Mouse (Mus musculus): ENCODE measurements around the gene Lrrc66. TPM values are rescaled to one million over a fixed set of nuclear protein-coding genes. Genes with fewer than 3 reads are reported as not detected.
"Not testable (repeated sequence)": the region's sequence is repeated elsewhere in the genome, so short reads cannot be mapped to it uniquely, and the experiment has no call there.

The Lrrc66 gene
- polyA plus RNA-seq, 1 experiment from 2014 or later, result not detected

DNA sequence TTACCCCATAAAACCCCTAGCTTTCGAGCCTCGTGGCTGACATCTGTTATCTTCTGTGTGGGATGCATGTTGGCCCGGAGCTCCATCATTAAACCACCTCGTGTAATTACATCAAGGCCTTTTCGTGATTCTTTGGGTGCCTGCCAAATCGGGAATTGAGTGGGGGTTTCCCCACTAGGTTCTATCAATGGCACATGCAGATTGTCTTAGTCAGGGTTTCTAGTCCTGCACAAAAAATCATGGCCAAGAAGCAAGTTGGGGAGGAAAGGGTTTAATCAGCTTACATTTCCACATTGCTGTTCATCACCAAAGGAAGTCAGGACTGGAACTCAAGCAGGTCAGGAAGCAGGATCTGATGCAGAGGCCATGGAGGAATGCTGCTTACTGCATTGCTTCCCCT, 48.3 kb downstream of the Lrrc66 start:
- H3K9ac ChIP-seq (ENCODE audit: low read length); H3K4me2 ChIP-seq (ENCODE audit: low read depth); DNase-seq (ENCODE audit: low spot score); H3K9me3 ChIP-seq (ENCODE audit: control insufficient read depth, low read length); H3K4me1 ChIP-seq (ENCODE audit: control insufficient read depth, insufficient read depth, low read length); H3K4me3 ChIP-seq (ENCODE audit: low read depth, low read length); H3K36me3 ChIP-seq (ENCODE audit: control insufficient read depth, insufficient read depth, low read length); H3K27ac ChIP-seq (ENCODE audit: low read depth, low read length); H3K27me3 ChIP-seq (ENCODE audit: control insufficient read depth, insufficient read depth, low read length); ATAC-seq (ENCODE audit: insufficient read depth, low FRiP score, low TSS enrichment): not testable (repeated sequence)
- 92% methylated on average over 6 of the region's 6 CpGs for WGBS

- H3K27ac ChIP-seq (ENCODE audit: low read depth, low read length), result no peak overlapping the region
- H3K36me3 ChIP-seq (ENCODE audit: control insufficient read depth, insufficient read depth, low read length), result no peaks in the 10 kb centered on the region
- 82% methylated on average over 3 of the region's 3 CpGs for WGBS
- H3K9me3 ChIP-seq (ENCODE audit: control insufficient read depth, low read length), result no peaks in the 10 kb centered on the region
- ATAC-seq (ENCODE audit: insufficient read depth, low FRiP score, low TSS enrichment) (no peak), DNase-seq (ENCODE audit: low spot score) (no peak)
- H3K4me2 ChIP-seq (ENCODE audit: low read depth), result no peak overlapping the region
- no peaks in the 10 kb centered on the region for H3K4me1 ChIP-seq (ENCODE audit: control insufficient read depth, insufficient read depth, low read length)
- H3K4me3 ChIP-seq (ENCODE audit: low read depth, low read length), result no peak overlapping the region
- no peaks in the 10 kb centered on the region for H3K27me3 ChIP-seq (ENCODE audit: control insufficient read depth, insufficient read depth, low read length)
- no peak overlapping the region for H3K9ac ChIP-seq (ENCODE audit: low read length)
Observed at GRCm38 (mm10) chr5:73578131-73578530, 54.2 kb downstream of the Lrrc66 start.

DNA sequence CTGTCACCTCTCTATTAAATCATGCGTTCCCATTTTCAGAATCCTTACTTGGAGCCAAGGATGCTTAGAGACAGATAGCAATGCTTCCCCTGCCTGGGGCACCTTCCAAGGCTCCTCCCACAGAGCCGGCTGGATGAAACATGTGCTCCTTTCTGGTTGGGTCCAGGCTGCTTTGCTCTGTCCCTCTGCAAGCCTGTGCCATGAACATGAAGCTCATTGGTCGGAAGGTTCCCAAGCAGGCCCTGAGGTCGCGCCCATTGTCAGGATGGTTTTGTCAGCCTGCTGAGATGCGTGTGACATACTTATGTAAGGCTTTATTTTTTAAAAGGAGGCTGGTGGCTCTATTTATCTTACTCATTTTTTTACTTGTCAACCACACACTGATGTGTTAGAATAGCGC, 55.6 kb downstream of the Lrrc66 start:
- 73% methylated on average over 7 of the region's 7 CpGs for WGBS
- H3K9me3 ChIP-seq (ENCODE audit: control insufficient read depth, low read length), result no peaks in the 10 kb centered on the region
- no peak overlapping the region for H3K9ac ChIP-seq (ENCODE audit: low read length)
- no peak overlapping the region for H3K4me3 ChIP-seq (ENCODE audit: low read depth, low read length)
- H3K27me3 ChIP-seq (ENCODE audit: control insufficient read depth, insufficient read depth, low read length), result no peaks in the 10 kb centered on the region
- DNase-seq (ENCODE audit: low spot score), result no peak
- ATAC-seq (ENCODE audit: insufficient read depth, low FRiP score, low TSS enrichment), result no peak
- no peaks in the 10 kb centered on the region for H3K36me3 ChIP-seq (ENCODE audit: control insufficient read depth, insufficient read depth, low read length)
- no peaks in the 10 kb centered on the region for H3K4me1 ChIP-seq (ENCODE audit: control insufficient read depth, insufficient read depth, low read length)
- no peak overlapping the region for H3K4me2 ChIP-seq (ENCODE audit: low read depth)
- no peak overlapping the region for H3K27ac ChIP-seq (ENCODE audit: low read depth, low read length)

- Histone ChIP-seq H3K9ac (ENCODE audit: low read length) (no peak overlapping the region), H3K36me3 (ENCODE audit: control insufficient read depth, insufficient read depth, low read length) (no peaks in the 10 kb centered on the region), H3K4me1 (ENCODE audit: control insufficient read depth, insufficient read depth, low read length) (no peaks in the 10 kb centered on the region), H3K4me3 (ENCODE audit: low read depth, low read length) (no peak overlapping the region), H3K27me3 (ENCODE audit: control insufficient read depth, insufficient read depth, low read length) (no peaks in the 10 kb centered on the region), H3K9me3 (ENCODE audit: control insufficient read depth, low read length) (no peaks in the 10 kb centered on the region), H3K4me2 (ENCODE audit: low read depth) (no peak overlapping the region), H3K27ac (ENCODE audit: low read depth, low read length) (no peak overlapping the region)
- no peak for DNase-seq (ENCODE audit: low spot score)
- 87% methylated on average over 4 of the region's 4 CpGs for WGBS
- ATAC-seq (ENCODE audit: insufficient read depth, low FRiP score, low TSS enrichment), result no peak
Observed at GRCm38 (mm10) chr5:73574616-73575015, 57.7 kb downstream of the Lrrc66 start.

- H3K36me3 ChIP-seq (ENCODE audit: control insufficient read depth, insufficient read depth, low read length), result no peaks in the 10 kb centered on the region
- DNase-seq (ENCODE audit: low spot score), result no peak
- H3K27me3 ChIP-seq (ENCODE audit: control insufficient read depth, insufficient read depth, low read length), result no peaks in the 10 kb centered on the region
- 85% methylated on average over 7 of the region's 7 CpGs for WGBS
- no peak overlapping the region for H3K27ac ChIP-seq (ENCODE audit: low read depth, low read length)
- H3K9ac ChIP-seq (ENCODE audit: low read length), result no peak overlapping the region
- no peaks in the 10 kb centered on the region for H3K4me1 ChIP-seq (ENCODE audit: control insufficient read depth, insufficient read depth, low read length)
- no peak overlapping the region for H3K4me2 ChIP-seq (ENCODE audit: low read depth)
- H3K4me3 ChIP-seq (ENCODE audit: low read depth, low read length), result no peak overlapping the region
- no peak for ATAC-seq (ENCODE audit: insufficient read depth, low FRiP score, low TSS enrichment)
- no peaks in the 10 kb centered on the region for H3K9me3 ChIP-seq (ENCODE audit: control insufficient read depth, low read length)
Observed at GRCm38 (mm10) chr5:73573789-73574188, 58.5 kb downstream of the Lrrc66 start.

DNA sequence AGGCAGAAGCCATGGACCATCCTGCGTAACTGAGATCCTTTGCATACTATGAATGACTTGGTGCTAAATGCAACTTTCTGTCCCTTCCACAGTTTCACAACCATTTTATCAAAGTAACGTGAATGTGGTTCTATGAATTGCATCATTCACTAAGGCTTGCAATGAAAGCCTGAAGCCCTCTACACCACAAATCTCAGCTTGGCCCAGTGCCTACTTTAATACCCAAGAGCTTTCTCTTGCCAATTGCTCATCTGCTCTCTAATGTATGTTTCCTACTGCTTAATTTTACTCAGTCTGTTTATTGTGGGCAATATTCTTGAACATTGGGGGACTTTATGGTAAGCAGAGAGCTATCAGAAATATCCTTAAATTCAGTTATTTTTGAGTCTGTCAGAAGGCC, 59.5 kb downstream of the Lrrc66 start:
- Histone ChIP-seq H3K9ac (ENCODE audit: low read length) (no peak overlapping the region), H3K36me3 (ENCODE audit: control insufficient read depth, insufficient read depth, low read length) (no peaks in the 10 kb centered on the region), H3K9me3 (ENCODE audit: control insufficient read depth, low read length) (no peaks in the 10 kb centered on the region), H3K4me1 (ENCODE audit: control insufficient read depth, insufficient read depth, low read length) (no peaks in the 10 kb centered on the region), H3K4me3 (ENCODE audit: low read depth, low read length) (no peak overlapping the region), H3K27me3 (ENCODE audit: control insufficient read depth, insufficient read depth, low read length) (no peaks in the 10 kb centered on the region), H3K27ac (ENCODE audit: low read depth, low read length) (no peak overlapping the region), H3K4me2 (ENCODE audit: low read depth) (no peak overlapping the region)
- ATAC-seq (ENCODE audit: insufficient read depth, low FRiP score, low TSS enrichment), result no peak
- no peak for DNase-seq (ENCODE audit: low spot score)
- 91% methylated on average over 2 of the region's 2 CpGs for WGBS

- no peak for DNase-seq (ENCODE audit: low spot score)
- 88% methylated on average over 6 of the region's 6 CpGs for WGBS
Observed at GRCm38 (mm10) chr5:73571395-73572156, 60.8 kb downstream of the Lrrc66 start.

GRCm38 (mm10) chr5:73569181-73569580, 63.1 kb downstream of the Lrrc66 start:
- no peaks in the 10 kb centered on the region for H3K9me3 ChIP-seq (ENCODE audit: control insufficient read depth, low read length)
- H3K36me3 ChIP-seq (ENCODE audit: control insufficient read depth, insufficient read depth, low read length), result no peaks in the 10 kb centered on the region
- ATAC-seq (ENCODE audit: insufficient read depth, low FRiP score, low TSS enrichment) (no peak), DNase-seq (ENCODE audit: low spot score) (no peak)
- no peaks in the 10 kb centered on the region for H3K27me3 ChIP-seq (ENCODE audit: control insufficient read depth, insufficient read depth, low read length)
- H3K4me1 ChIP-seq (ENCODE audit: control insufficient read depth, insufficient read depth, low read length), result no peaks in the 10 kb centered on the region
- 83% methylated on average over 5 of the region's 5 CpGs for WGBS
- H3K27ac ChIP-seq (ENCODE audit: low read depth, low read length), result no peak overlapping the region
- H3K4me2 ChIP-seq (ENCODE audit: low read depth), result no peak overlapping the region
- H3K4me3 ChIP-seq (ENCODE audit: low read depth, low read length), result no peak overlapping the region
- no peak overlapping the region for H3K9ac ChIP-seq (ENCODE audit: low read length)

More at GRCm38 (mm10) chr5:73571395-73572156, 60.8 kb downstream of the Lrrc66 start:
- Histone ChIP-seq H3K4me3 (ENCODE audit: low read depth, low read length) (no peak overlapping the region), H3K9ac (ENCODE audit: low read length) (no peak overlapping the region), H3K4me2 (ENCODE audit: low read depth) (no peak overlapping the region), H3K27ac (ENCODE audit: low read depth, low read length) (no peak overlapping the region), H3K4me1 (ENCODE audit: control insufficient read depth, insufficient read depth, low read length) (no peaks in the 10 kb centered on the region), H3K27me3 (ENCODE audit: control insufficient read depth, insufficient read depth, low read length) (no peaks in the 10 kb centered on the region), H3K36me3 (ENCODE audit: control insufficient read depth, insufficient read depth, low read length) (no peaks in the 10 kb centered on the region), H3K9me3 (ENCODE audit: control insufficient read depth, low read length) (no peaks in the 10 kb centered on the region)
- ATAC-seq (ENCODE audit: insufficient read depth, low FRiP score, low TSS enrichment), result no peak

GRCm38 (mm10) chr5:73566892-73567291, 65.4 kb downstream of the Lrrc66 start:
- H3K4me3 ChIP-seq (ENCODE audit: low read depth, low read length), result no peak overlapping the region
- ATAC-seq (ENCODE audit: insufficient read depth, low FRiP score, low TSS enrichment), result no peak
- no peak for DNase-seq (ENCODE audit: low spot score)
- no peaks in the 10 kb centered on the region for H3K36me3 ChIP-seq (ENCODE audit: control insufficient read depth, insufficient read depth, low read length)
- H3K4me1 ChIP-seq (ENCODE audit: control insufficient read depth, insufficient read depth, low read length), result no peaks in the 10 kb centered on the region
- H3K4me2 ChIP-seq (ENCODE audit: low read depth), result no peak overlapping the region
- H3K9me3 ChIP-seq (ENCODE audit: control insufficient read depth, low read length), result no peaks in the 10 kb centered on the region
- no peak overlapping the region for H3K9ac ChIP-seq (ENCODE audit: low read length)
- H3K27ac ChIP-seq (ENCODE audit: low read depth, low read length), result no peak overlapping the region
- H3K27me3 ChIP-seq (ENCODE audit: control insufficient read depth, insufficient read depth, low read length), result no peaks in the 10 kb centered on the region
- 86% methylated on average over 4 of the region's 4 CpGs for WGBS

All from neural tube, embryonic 11.5 days (tissue).